Mouse (Mus musculus): ENCODE measurements around the gene Renbp.

The Renbp gene

DNA sequence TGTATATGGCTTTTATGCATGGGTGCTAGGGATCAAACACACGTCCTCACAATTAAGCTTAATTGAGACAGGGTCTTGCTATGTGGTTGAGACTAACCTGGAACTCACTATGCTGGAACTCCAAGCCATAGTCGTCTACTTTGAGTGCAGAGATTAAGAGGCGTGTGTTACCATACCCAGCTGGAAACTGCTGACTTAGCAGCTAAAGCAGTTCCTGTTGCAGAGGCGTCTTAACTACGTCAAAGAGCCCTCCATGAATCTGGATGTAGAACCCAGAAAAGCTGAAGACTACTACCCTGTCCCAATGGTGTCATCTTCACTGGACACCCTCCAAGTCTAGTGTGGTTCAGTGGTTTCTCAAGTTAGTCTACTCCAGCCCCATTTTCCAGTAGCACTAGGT lies 12.0 kb downstream of the Renbp start:
- DNase-seq = no peak

DNA sequence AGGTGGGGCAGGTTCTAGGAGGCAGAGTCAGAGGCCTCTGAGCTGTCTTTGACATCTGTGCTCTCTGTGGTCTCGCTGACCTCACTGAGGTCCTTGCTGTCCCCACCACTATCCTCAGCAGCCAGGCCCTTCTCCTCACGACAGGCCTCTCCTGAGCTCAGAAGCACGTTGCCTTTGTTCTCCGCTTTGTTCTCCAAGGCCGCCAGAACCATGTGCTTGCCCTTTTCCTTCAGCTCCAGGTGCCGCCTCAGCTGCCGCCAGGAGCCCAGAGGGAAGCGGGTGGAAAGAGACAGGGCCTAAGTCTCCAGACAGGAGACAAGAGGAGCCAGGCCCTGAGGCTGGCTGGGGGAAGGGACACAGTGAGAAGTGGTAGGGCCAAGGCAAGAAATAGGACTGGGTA lies 13.7 kb downstream of the Renbp start:
- DNase-seq = no peak

DNA sequence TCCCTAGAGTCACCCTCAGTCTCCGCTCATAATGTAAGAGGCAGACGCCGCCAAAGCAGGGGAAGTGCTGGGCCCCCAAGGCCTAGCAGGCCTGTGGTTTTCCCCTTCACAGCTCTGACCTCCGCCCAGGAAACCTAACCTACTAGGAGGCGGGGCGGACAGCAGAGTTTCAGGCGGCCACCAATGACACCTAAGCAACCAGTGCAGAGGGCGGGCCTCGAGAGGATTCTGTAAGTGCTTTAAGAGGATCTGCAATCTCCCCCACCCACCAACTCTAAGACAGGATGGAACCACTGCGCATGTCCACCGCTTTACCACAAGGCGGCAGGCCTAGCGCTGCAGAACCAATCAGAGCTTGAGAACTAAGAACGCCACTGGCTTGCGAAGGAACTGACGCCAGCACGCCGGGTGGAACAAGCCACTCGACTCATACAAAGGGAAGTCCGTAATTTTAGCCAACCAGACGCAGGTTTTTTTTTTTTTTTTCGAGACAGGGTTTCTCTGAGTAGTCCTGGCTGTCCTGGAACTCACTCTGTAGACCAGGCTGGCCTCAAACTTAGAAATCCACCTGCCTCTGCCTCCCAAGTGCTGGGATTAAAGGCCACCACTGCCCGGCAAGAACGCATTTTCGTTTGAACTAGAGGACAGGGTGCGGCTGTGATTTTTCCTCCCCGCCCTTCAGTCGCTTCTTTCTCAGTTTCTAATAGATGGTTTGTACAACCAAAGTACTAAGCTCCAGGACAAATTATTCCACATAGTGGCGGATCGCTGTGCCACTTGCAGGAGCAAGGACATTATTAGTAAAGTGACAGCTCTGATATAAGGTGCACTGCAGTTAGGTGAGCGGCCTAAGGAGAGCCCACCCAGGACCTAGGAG lies 15.6 kb downstream of the Renbp start:
- peak; percentile 97 for DNase-seq

DNA sequence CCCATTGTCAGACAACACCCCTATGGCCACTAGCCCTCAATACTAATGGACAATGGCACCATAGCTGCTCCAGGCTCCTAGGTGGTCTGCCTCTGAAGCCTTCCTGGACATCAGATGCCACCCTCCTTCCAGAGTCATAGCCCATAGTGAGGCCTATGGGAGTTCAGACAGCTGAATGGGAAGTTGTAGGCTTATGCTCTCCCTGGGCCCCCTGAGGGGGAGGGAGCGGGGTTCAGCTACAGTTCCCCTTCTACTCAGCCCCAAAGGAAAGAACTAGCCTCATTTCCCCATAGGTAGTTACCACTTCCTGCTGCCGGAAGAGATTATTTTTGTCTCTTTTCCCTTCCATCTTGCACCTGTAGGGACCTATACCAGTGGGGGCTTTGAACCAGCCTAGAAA lies 19.1 kb downstream of the Renbp start:
- no peak for DNase-seq

DNA sequence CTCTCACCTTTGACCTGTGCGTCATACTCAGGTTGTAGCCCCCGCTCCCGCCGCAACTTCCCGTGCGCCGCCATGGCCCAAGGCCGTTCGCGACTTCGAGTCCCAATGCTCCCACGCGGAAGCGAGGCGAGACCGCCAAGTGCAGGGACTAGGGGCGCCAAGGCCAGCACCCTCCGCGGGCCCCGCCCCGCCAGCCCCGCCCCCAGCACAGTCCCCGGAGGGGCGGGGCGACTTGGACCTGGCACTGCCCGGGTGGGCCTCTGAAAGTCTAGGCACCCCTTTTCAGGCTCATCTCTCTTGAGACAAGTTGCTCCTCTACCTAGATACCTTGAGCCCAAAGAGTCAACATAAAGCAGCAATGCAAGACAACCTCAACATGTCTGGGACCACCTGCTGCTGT lies 19.5 kb downstream of the Renbp start:
- no peak for DNase-seq

DNA sequence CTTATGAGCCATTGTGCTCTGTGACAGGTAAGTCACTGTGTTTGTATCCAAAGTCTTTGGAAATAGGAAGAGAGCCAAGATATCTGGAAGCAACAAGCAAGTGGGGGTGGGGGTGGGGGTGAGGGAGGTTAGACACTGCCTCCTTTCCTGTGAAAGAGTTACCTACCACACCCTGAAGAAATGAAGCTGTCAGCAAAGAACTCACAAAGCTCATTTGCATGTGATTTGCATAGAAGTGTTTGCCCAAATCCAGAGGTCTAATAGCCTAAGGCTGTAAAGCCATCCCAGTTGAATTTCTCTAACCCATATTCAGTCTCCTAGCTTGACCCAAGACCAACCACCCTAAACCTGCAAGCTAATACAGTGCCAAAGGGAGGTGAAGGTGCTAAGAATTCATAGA lies 20.2 kb downstream of the Renbp start:
- no peak for DNase-seq

DNA sequence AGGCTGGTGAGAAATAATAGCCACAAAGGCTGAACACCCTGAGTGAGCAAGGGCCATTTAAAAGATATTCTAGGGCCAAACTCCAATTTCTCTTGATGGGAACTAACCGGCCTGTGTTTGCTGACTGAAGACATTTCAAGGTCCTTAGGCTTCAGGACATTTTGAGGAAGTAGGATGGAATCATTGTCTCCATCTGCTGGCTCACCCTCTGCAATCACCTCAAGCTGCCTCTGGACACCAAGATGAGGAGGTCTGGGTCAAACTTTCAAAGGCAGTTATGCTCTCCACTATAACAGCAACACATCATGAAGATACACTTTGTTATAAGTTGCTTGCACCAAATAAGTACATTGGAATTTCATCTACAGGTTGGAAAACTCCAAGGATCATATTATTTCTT lies 20.6 kb downstream of the Renbp start:
- no peak for DNase-seq

DNA sequence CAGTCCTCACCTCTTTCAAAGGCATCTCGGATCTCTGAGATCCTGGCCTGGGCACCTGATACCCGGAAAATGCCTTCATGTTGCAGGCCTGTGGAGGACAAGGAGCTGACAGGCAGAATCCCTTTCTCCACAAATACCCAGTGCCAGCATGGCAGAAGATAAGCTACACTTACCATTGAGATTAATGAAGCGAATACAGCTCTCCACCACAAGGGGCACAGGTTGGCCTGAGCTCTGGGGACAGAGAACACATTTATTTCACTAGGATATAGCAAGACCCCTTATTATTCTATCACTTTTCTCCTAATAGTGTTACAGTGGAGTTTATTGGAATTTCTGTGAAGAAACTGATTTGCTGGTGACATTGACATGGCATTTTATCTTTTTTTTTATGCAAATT lies 32.7 kb downstream of the Renbp start:
- DNase-seq = no peak

DNA sequence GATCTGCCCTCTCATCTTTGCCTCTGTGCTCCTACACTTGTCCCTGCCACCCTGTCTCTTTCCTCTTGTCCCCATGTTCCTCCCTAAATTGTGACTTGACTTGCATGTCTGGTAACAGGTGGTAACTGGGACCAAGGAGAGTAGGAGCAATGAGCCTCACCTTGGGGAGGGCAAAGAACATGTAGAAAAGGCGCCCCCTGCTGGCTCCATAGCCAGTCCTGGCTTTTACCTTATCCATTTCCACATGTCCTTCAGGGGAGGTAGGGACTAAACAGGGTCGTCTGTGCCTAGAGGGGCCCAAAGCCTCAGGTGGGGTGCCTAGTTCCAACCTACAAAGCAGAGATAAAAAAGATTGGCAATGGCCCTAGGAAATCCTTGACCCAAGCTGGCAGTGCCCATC lies 34.9 kb downstream of the Renbp start, which contains the start of gene L1cam:
TSS of gene L1cam (minus strand) at position 387 of the 400 bp plus-strand sequence.
- DNase-seq = peak; percentile 29

DNA sequence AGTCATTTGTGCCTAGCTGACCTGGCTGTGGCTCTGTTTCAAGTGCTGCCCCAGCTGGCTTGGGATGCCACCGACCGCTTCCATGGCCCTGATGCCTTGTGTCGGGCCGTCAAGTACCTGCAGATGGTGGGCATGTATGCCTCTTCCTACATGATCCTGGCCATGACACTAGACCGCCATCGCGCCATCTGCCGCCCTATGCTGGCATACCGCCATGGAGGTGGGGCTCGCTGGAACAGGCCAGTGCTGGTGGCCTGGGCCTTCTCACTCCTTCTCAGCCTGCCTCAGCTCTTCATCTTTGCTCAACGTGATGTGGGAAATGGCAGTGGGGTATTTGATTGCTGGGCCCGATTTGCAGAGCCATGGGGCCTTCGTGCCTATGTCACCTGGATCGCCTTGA lies 37.8 kb downstream of the Renbp start:
- DNase-seq = no peak

DNA sequence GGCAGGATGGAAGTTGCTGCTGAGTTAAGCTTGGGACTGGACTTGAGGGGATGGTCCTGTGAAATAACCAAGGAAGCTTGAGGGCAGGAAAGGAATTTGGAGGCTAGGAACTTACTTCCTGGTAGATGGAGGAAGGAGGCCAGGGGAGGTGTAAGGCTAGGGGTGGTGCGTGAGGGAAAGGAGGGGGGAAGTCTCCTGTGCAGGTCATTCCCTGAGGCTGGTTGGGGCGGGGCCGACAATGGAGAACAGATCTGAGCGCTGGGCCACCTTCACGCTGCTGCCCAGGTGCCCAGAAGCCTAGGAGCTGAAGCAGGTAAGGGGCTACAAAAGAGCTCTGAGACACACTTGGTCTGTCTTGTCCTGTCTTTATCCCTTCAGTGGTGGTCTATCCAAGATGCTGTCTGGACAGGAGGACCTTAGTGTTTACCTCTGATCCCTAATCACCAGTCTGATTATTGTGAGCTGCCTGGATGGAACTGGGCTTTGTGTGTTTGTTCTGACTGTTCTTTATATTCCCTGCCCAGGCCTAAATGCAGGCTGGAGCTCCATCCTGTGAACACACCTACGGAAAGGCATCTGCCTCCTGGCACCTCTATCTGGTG lies 39.0 kb downstream of the Renbp start, which contains the start of gene Avpr2:
TSS of gene Avpr2 (plus strand) at position 552 of the 602 bp plus-strand sequence.
- DNase-seq = no peak

DNA sequence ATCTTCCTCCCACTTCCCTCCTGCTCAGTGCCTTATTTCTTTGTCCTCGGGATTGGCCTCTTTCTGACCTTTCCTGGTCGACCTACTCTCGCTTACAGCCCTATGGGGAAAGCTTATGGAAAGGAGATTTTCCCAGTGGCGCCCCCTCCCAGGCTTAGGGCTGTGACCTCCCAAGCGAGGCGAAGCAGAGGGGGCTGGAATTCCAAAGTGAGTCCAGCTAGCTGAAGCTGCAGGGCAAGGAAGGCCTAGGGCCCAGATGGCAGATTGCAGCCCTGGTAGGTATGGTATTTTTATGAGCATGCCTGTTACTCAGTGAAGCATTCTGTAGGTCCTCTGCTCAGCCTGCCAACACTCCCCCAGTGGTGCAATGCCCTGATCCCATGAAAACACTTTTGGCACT lies 49.2 kb downstream of the Renbp start:
- no peak for DNase-seq

DNA sequence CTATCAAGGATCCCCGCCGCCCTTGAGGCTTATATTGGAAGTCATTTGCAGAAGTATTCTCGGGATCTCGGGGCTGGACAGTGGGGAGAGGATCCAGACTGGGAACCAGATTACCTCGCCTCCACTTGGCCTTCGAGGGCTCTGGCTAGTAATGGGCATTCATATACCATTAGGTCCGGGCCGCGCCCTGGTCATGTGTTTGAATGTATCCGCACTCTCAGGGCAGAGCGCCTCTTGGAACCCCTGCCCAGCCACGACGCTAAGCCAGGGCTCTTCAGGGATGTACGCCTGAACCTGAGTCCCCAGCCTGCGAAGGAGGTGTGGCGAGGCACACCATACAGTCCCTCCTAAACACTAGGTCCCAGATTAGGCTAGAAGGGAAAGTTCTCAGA lies 49.6 kb downstream of the Renbp start:
- DNase-seq = no peak

DNA sequence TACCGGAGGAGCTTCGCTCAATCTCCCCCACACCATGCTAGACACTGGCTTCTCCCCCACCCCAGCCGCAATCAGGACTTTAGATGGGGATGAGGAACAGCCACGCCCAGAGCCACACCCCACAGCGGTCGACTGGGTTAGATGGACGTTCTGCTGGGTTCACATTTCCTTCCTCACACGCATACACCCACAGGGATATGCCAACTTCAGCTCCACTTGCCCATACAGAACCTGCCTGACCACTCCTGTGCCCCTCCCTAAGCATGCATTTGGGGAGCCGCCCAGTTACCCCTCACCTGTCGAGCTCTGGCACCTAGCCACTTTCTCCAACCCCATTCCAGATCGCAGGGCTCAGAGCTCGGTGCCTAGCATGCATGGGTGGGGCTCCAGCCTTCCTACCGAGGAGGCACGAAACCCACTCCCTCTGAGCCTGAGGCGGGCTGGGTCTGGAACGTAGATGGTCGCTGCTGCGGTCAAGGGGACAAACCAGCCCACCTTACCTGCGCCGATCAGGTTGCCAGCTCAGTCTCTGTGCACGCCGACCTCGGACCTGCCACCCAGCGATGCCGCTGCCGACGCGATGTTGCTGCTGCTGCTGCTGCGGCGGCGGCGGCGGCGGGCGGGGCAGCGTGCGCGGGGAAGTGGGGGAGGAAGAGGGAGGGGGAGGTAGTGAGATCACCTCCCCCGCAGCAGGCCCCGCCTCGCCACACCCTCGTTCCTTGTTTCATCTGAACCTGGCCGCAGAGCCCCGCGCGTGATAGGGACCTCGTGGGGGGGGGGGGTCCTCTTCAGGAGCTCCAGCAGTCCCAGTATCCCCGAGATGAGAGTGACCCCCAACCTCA lies 50.2 kb downstream of the Renbp start:
- DNase-seq = peak; percentile 17

DNA sequence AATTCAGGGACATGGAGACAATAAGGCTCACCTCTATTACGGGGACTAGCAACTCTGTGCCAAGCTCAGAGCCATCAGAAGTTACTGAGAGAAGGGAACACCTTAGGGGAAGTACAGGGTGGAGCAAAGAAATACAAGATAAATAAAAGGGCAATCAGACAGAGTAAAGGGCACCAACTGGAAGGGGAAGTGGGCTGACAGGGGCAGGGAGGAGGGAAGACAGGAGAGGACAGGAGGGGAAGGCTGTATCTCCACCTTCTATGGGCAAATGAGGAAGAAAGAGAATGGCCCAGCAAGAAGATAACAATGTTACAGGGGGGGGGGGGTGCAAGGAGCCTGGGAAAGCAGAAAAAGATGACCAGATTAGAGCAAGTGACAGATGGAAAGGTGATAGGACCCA lies 53.6 kb downstream of the Renbp start:
- DNase-seq = no peak

DNA sequence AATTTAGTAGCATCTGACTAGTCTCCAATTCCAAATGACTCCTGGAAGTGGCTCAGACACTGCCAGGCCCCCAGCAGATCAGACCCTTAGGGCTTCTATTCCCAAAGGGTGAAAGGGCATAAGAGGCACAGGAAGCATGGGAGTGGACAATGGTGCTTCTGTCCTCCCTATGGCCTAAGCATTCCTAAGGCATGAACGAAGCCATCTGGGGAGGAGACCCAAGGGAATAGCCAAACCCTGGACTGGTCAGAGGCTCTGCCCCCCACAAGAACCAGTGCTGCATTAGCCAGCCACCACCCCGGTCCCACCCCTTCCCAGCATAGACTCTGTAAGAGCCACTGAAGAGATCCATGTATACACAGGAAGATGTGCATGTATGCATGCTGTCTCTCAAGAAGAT lies 54.8 kb downstream of the Renbp start:
- DNase-seq = no peak

Data from layer of hippocampus, adult 9-11 months (tissue).